Comparison of ENCODE assay signal across 23 mouse cellular contexts in genomic region chr17:85698643-85699042, GRCm38 (mm10). TPM values are rescaled to one million over a fixed set of nuclear protein-coding genes. Genes with fewer than 3 reads are reported as not detected.
"Had no signal": no experiment of that assay in that cellular context is flagged by ENCODE, and none has a peak within 500 bp of the region (broad histone marks: within the 10 kb centered on the region; RNA-seq: fewer than 3 reads in every experiment).

No protein-coding gene starts in this region.

- DNase-seq: lung, adult 18-20 months; lung, embryonic 14.5 days; lung, postnatal 10 days; lung, postnatal 4 days; retina, postnatal 1 day; right cerebral cortex, adult 18-20 months; right cerebral cortex, postnatal 25 days; right cerebral cortex, postnatal 4 days; spleen, adult 18-20 months; thymus, adult 18-20 months; thymus, postnatal 14 days; thymus, postnatal 36 days had no signal

- H3K27ac ChIP-seq: liver, embryonic 12.5 days; liver, embryonic 14.5 days; midbrain, embryonic 13.5 days; midbrain, embryonic 15.5 days; neural tube, embryonic 12.5 days had no signal

- H3K4me2 ChIP-seq: liver, embryonic 12.5 days; lung, embryonic 14.5 days; midbrain, embryonic 13.5 days; midbrain, embryonic 15.5 days; neural tube, embryonic 12.5 days had no signal

- H3K36me3 ChIP-seq: liver, embryonic 12.5 days; midbrain, embryonic 13.5 days; midbrain, embryonic 15.5 days; neural tube, embryonic 12.5 days had no signal

- H3K4me1 ChIP-seq: liver, embryonic 12.5 days; megakaryocyte, embryonic 14.5 days; midbrain, embryonic 13.5 days; midbrain, embryonic 15.5 days; neural tube, embryonic 12.5 days had no signal

- H3K9ac ChIP-seq: liver, embryonic 12.5 days; liver, embryonic 14.5 days; lung, embryonic 14.5 days; midbrain, embryonic 13.5 days; midbrain, embryonic 15.5 days; neural tube, embryonic 12.5 days had no signal

- H3K4me3 ChIP-seq: liver, embryonic 12.5 days; megakaryocyte, embryonic 14.5 days; midbrain, embryonic 13.5 days; midbrain, embryonic 15.5 days; neural tube, embryonic 12.5 days had no signal

- H3K9me3 ChIP-seq: midbrain, embryonic 13.5 days; midbrain, embryonic 15.5 days; neural tube, embryonic 12.5 days had no signal

- ATAC-seq: liver, embryonic 12.5 days had no signal

RNA-seq across cellular contexts. Expression of gene Six2, which starts 10.6 kb away (rescaled TPM):
- total RNA-seq: monocyte, adult 5-6 weeks; neutrophil, adult 5-6 weeks had no signal
- polyA plus RNA-seq: liver, embryonic 16.5 days; lung, embryonic 14.5 days; neural tube, embryonic 14.5 days; small intestine, adult 2 months had no signal
